In the genomic region with DNA sequence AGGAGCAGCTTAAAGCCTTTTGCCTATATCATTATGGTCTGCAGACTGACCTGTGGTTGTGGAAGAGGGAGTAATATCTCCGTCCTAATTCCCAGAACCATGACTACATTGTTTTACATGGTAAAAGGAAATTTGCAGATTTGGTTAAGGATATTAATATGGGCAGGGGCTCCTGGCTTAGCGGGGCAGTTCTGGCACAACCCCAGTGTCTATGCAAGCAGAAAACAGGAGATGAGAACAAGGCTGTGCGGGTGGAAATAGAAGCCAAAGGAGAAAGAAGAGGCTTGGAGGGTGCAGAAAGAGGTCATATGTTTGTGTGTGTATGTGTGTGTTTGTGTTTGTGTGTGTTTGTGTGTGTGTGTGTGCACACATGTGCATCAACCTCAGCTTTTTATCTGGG, we compare ENCODE assay signal across 27 mouse cellular contexts. TPM values are rescaled to one million over a fixed set of nuclear protein-coding genes. Genes with fewer than 3 reads are reported as not detected.
"Had no signal": no experiment of that assay in that cellular context is flagged by ENCODE, and none has a peak within 500 bp of the region (broad histone marks: within the 10 kb centered on the region; RNA-seq: fewer than 3 reads in every experiment).

No protein-coding gene starts in this region.

- DNase-seq: heart, postnatal 10 days; heart, postnatal 14 days; heart, postnatal 36 days; heart, postnatal 4 days; kidney, adult 11 months; kidney, adult 18-20 months; kidney, adult 2 months; kidney, adult 8-10 months; kidney, adult 9 months; kidney, postnatal 10 days; kidney, postnatal 14 days; kidney, postnatal 25 days; kidney, postnatal 36 days; kidney, postnatal 4 days; layer of hippocampus, adult 9-11 months; layer of hippocampus, postnatal 36 days had no signal

RNA-seq across cellular contexts. Expression of a gene that starts 17.0 kb away (rescaled TPM):
- total RNA-seq: heart, postnatal 10 days; heart, postnatal 14 days; heart, postnatal 25 days; heart, postnatal 36 days; hematopoietic stem cell, adult 5-6 weeks; hindbrain, postnatal 0 days; layer of hippocampus, adult 18-20 months; layer of hippocampus, adult 2 months; layer of hippocampus, adult 8-10 months; layer of hippocampus, postnatal 10 days; layer of hippocampus, postnatal 14 days; layer of hippocampus, postnatal 25 days; layer of hippocampus, postnatal 36 days; left cerebral cortex, adult 18-20 months; left cerebral cortex, adult 2 months had no signal
